Mouse (Mus musculus): ENCODE results near the gene 4933428G20Rik.

4933428G20Rik gene

GRCm38 (mm10) chr11:97499865-97500719 is at the start of gene 4933428G20Rik:
Gene 4933428G20Rik, minus strand, starts transcription at chr11:97500340.
- no peak for DNase-seq (ENCODE audit: low spot score)

- no peak for DNase-seq (ENCODE audit: low spot score)
These were observed 48.6 kb upstream of the 4933428G20Rik start for GRCm38 (mm10) chr11:97548757-97549156.

GRCm38 (mm10) chr11:97547957-97548706 is 48.0 kb upstream of the 4933428G20Rik start:
- no peak for DNase-seq (ENCODE audit: low spot score)

GRCm38 (mm10) chr11:97546804-97547411 is 46.8 kb upstream of the 4933428G20Rik start:
- no peak for DNase-seq (ENCODE audit: low spot score)

GRCm38 (mm10) chr11:97545808-97546560 is 45.8 kb upstream of the 4933428G20Rik start:
- DNase-seq (ENCODE audit: low spot score): no peak

- no peak for DNase-seq (ENCODE audit: low spot score)
These were observed 43.7 kb upstream of the 4933428G20Rik start for GRCm38 (mm10) chr11:97543883-97544282.

GRCm38 (mm10) chr11:97543181-97543733 is 43.1 kb upstream of the 4933428G20Rik start:
- no peak for DNase-seq (ENCODE audit: low spot score)

GRCm38 (mm10) chr11:97542171-97543150 is 42.3 kb upstream of the 4933428G20Rik start:
- DNase-seq (ENCODE audit: low spot score): no peak

GRCm38 (mm10) chr11:97540604-97541003 is 40.5 kb upstream of the 4933428G20Rik start:
- no peak for DNase-seq (ENCODE audit: low spot score)

- no peak for DNase-seq (ENCODE audit: low spot score)
These were observed 40.0 kb upstream of the 4933428G20Rik start for GRCm38 (mm10) chr11:97540136-97540535.

- no peak for DNase-seq (ENCODE audit: low spot score)
These were observed 39.5 kb upstream of the 4933428G20Rik start for GRCm38 (mm10) chr11:97539622-97540021.

- no peak for DNase-seq (ENCODE audit: low spot score)
These were observed 37.5 kb upstream of the 4933428G20Rik start for GRCm38 (mm10) chr11:97537580-97538089.

GRCm38 (mm10) chr11:97536835-97537579 is 36.9 kb upstream of the 4933428G20Rik start:
- DNase-seq (ENCODE audit: low spot score): no peak

- DNase-seq (ENCODE audit: low spot score): no peak
These were observed 36.1 kb upstream of the 4933428G20Rik start for GRCm38 (mm10) chr11:97536083-97536747.

- DNase-seq (ENCODE audit: low spot score): no peak
These were observed 35.5 kb upstream of the 4933428G20Rik start for GRCm38 (mm10) chr11:97535660-97536059.

- DNase-seq (ENCODE audit: low spot score): no peak
These were observed 35.1 kb upstream of the 4933428G20Rik start for GRCm38 (mm10) chr11:97535308-97535630.

GRCm38 (mm10) chr11:97534442-97535307 is 34.5 kb upstream of the 4933428G20Rik start:
- DNase-seq (ENCODE audit: low spot score): no peak

- DNase-seq (ENCODE audit: low spot score): no peak
These were observed 33.5 kb upstream of the 4933428G20Rik start for GRCm38 (mm10) chr11:97533653-97534052.
